Mouse (Mus musculus) kidney, postnatal 0 days (tissue): ENCODE measurements around the gene Fbxw8. TPM values are rescaled to one million over a fixed set of nuclear protein-coding genes. Genes with fewer than 3 reads are reported as not detected.

Experiments used
- ATAC-seq: fragments of 200-750 bp; cut with Nextera tagmentation; replicated peaks from 2 replicates; pipeline ENCODE4 v1.8.0; 2017; ENCODE audit warnings: low read depth, moderate number of reproducible peaks, moderate TSS enrichment, moderate library complexity; ENCODE audit not compliant: low FRiP score
- DNase-seq: peaks from one replicate; pipeline ENCODE4 v3.0.0-alpha.2; 2016; ENCODE audit warnings: low spot score
- H3K27ac ChIP-seq: fragments of 300-500 bp; sonication (generic); 2 replicates; pipeline ENCODE4 v1.5.1; 2014; ENCODE audit warnings: mild to moderate bottlenecking
- H3K27me3 ChIP-seq: fragments of 300-500 bp; sonication (generic); 2 replicates; pipeline ENCODE4 v1.6.1; 2014; ENCODE audit warnings: low read length, mixed read lengths; ENCODE audit not compliant: insufficient read depth
- H3K36me3 ChIP-seq: fragments of 300-500 bp; sonication (generic); 2 replicates; pipeline ENCODE4 v1.6.1; 2014; ENCODE audit warnings: low read length, mixed read lengths; ENCODE audit not compliant: insufficient read depth
- H3K4me1 ChIP-seq: fragments of 300-500 bp; sonication (generic); replicated peaks from 2 replicates; pipeline ENCODE4 v1.6.1; 2014; ENCODE audit warnings: antibody characterized with exemption, low read length, mixed read lengths; ENCODE audit not compliant: insufficient read depth
- H3K4me2 ChIP-seq: fragments of 300-500 bp; sonication (generic); 2 replicates; pipeline ENCODE4 v1.6.1; 2014; ENCODE audit warnings: mild to moderate bottlenecking, low read length, moderate library complexity, mixed read lengths
- H3K4me3 ChIP-seq: fragments of 300-500 bp; sonication (generic); replicated peaks from 2 replicates; pipeline ENCODE4 v1.5.1; 2014; ENCODE audit warnings: low read depth, low read length
- H3K9ac ChIP-seq: fragments of 300-500 bp; sonication (generic); 2 replicates; pipeline ENCODE4 v1.6.1; 2014; ENCODE audit warnings: low read depth, low read length
- H3K9me3 ChIP-seq: fragments of 300-500 bp; sonication (generic); replicated peaks from 2 replicates; pipeline ENCODE4 v1.6.1; 2016; ENCODE audit warnings: low read length, inconsistent platforms, mixed read lengths
- CTCF ChIP-seq: IDR thresholded peaks from 2 replicates; pipeline ENCODE4 v1.5.1; 2016; ENCODE audit warnings: antibody characterized with exemption, low read depth, mild to moderate bottlenecking, moderate library complexity
- WGBS: fragments of 180-500 bp; shearing (Covaris S2); extraction: QIAGEN DNeasy Blood & Tissue Kit; methylation state at CpG from one replicate; pipeline ENCODE4 v1.1.7; 2014; 5-methylcytosine and 5-hydroxymethylcytosine counted together
- polyA plus RNA-seq: library from polyadenylated mRNA; unstranded; fragments of >200 nt; fragmentation: Nextera tagmentation; extraction: Ambion mirVana; gene quantifications from 2 replicates; pipeline ENCODE4 v1.2.1, GENCODE M21; 2015

The Fbxw8 gene
- polyA plus RNA-seq, 1 experiment from 2014 or later: 24.7 TPM

- WGBS: 58% methylated on average over 11 of the region's 11 CpGs
- Histone ChIP-seq H3K9me3 (no peaks in the 10 kb centered on the region), H3K4me2 (no peak overlapping the region), H3K4me1 (no peaks in the 10 kb centered on the region), H3K4me3 (no peak overlapping the region), H3K36me3 (no peaks in the 10 kb centered on the region), H3K27me3 (no peaks in the 10 kb centered on the region), H3K27ac (no peak overlapping the region), H3K9ac (no peak overlapping the region)
- ATAC-seq: no peak
- TF ChIP-seq CTCF: no peak
- no peak for DNase-seq
These were observed 135.4 kb downstream of the Fbxw8 start for GRCm38 (mm10) chr5:118019905-118020304.

DNA sequence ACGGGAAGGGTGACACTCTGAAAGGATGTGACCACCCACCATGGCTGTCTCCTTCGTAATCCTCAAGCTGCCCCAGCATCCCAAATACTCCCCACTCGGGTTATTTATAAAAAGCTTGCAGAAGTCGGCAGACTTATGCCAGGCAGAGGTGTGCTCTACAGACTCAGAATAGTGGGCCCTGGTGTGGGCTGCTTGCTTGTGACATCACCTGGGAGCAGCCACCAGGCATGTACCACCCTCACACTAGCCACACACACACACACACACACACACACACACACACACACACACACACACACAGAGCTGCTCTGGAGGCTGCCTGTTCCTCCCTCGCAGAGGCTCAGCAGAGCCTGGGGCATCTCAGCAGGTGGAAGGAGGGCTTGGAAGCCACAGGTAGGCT, 137.7 kb downstream of the Fbxw8 start:
- Histone ChIP-seq H3K4me2 (no peak overlapping the region), H3K4me1 (no peaks in the 10 kb centered on the region), H3K27ac (no peak overlapping the region), H3K4me3 (no peak overlapping the region), H3K9me3 (no peaks in the 10 kb centered on the region), H3K9ac (0 out of 2 replicates have a peak overlapping the region, but pooled peaks have one; percentile 8), H3K36me3 (no peaks in the 10 kb centered on the region), H3K27me3 (no peaks in the 10 kb centered on the region)
- no peak for TF ChIP-seq CTCF
- DNase-seq (no peak), ATAC-seq (no peak)
- WGBS: 46% methylated on average over 5 of the region's 5 CpGs

DNA sequence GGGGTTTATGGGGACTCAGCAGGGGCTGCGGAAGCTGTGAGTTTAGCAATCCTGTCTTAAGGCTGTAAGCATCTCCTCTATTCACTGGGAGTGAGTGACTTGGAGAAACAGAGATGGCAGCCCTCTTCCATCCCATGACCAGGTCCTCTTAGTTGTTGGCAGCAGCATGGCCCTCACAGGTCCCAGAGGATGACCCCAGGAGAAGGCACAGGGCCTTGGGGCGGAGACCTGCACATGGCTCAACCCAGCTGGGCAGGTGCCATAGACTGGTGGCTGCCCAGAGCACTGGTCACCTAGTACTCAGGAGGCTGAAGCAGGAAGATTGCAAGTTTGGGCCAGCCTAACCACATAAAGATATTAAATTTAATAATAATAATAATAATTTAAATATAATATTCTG, 139.6 kb downstream of the Fbxw8 start:
- H3K27ac ChIP-seq: no peak overlapping the region
- DNase-seq: no peak
- no peak overlapping the region for H3K4me3 ChIP-seq
- H3K9me3 ChIP-seq: no peaks in the 10 kb centered on the region
- WGBS: 79% methylated on average over 2 of the region's 2 CpGs
- no peaks in the 10 kb centered on the region for H3K4me1 ChIP-seq
- no peaks in the 10 kb centered on the region for H3K36me3 ChIP-seq
- no peak overlapping the region for H3K4me2 ChIP-seq
- no peak for TF ChIP-seq CTCF
- no peaks in the 10 kb centered on the region for H3K27me3 ChIP-seq
- no peak for ATAC-seq
- no peak overlapping the region for H3K9ac ChIP-seq

DNA sequence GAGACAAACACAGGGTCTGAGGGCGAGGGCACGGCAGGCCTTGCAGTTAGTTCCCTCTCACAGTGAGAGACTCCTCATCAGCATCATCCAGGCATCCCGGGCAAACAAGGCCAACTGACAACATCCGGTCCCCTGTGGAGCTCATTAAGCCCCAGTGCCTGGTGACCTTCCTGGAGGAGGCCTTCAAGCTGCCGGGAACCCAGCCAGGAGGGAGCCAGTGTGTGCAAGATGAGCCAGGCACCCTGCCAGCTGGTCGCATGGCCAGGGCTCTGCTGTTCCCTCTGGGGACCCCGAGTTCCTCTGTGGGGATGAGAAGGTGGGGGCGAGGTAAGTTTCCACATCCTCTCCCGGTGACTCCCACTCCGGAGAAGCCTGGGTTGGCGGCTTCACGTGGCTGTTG, 140.2 kb downstream of the Fbxw8 start:
- Histone ChIP-seq H3K27me3 (no peaks in the 10 kb centered on the region), H3K27ac (no peak overlapping the region), H3K4me2 (no peak overlapping the region), H3K4me3 (no peak overlapping the region), H3K9ac (no peak overlapping the region), H3K9me3 (no peaks in the 10 kb centered on the region), H3K4me1 (no peaks in the 10 kb centered on the region), H3K36me3 (no peaks in the 10 kb centered on the region)
- TF ChIP-seq CTCF: no peak
- peak; percentile 8; the same call in 1 of the 2 replicates for ATAC-seq
- DNase-seq: no peak
- WGBS: 19% methylated on average over 12 of the region's 12 CpGs

Other genes with a start within 250 kb of the Fbxw8 start
- 51.6 and 54.4 TPM in 2 replicates for gene Fbxo21, start 178.7 kb downstream of the Fbxw8 start, polyA plus RNA-seq
- 28.3 and 29.4 TPM in 2 replicates for gene Tesc, start 127.7 kb downstream of the Fbxw8 start, polyA plus RNA-seq
- 0.03 TPM in 1 of 2 replicates, not detected in the other for gene Hrk, start 9.2 kb upstream of the Fbxw8 start, polyA plus RNA-seq
- 1.6 TPM in 2 replicates for gene Rnft2, start 89.7 kb upstream of the Fbxw8 start, polyA plus RNA-seq
- 7.7 TPM in 2 replicates for gene 2410131K14Rik, start 89.8 kb upstream of the Fbxw8 start, polyA plus RNA-seq